Mouse (Mus musculus) layer of hippocampus, postnatal 10 days (tissue): ENCODE measurements around the gene Vmn2r103. TPM values are rescaled to one million over a fixed set of nuclear protein-coding genes. Genes with fewer than 3 reads are reported as not detected.

Experiments used
- DNase-seq, 2 experiments: peaks; one replicate each; pipeline ENCODE4 v3.0.0; 2021; ENCODE audit warnings: low spot score in 2 of 2
- long read RNA-seq: library from polyadenylated mRNA; stranded (forward); transcript quantifications from one replicate; pipeline ENCODE4 v2.0.0, GENCODE M21; 2023
- total RNA-seq, 2 experiments: library from RNA; stranded (reverse); gene quantifications; 2 replicates each; pipeline ENCODE4 v1.2.3; 2021

Gene Vmn2r103
- total RNA-seq, result not detected
- long read RNA-seq, result 0 reads

DNA sequence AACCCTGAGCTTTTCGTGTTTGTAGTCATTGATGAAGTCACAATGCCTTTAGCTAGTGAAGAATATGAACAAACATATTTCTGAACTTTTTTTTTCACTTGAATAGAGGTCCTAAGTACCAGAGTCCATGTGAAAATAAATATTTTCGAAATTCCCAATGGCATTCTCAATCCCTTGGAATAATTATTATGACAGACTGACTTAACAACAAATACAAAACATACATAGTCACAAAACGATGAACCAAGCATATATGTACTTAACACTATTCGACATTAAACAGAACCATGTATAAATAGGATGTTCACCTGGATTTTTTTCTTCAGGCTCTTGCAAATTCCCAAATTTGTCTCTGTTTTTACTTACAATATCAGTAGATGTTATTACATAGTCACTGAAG, at the start of gene Vmn2r103:
Gene Vmn2r103, plus strand, starts transcription at position 301 of the 400 bp plus-strand sequence.
- no peak for DNase-seq

DNA sequence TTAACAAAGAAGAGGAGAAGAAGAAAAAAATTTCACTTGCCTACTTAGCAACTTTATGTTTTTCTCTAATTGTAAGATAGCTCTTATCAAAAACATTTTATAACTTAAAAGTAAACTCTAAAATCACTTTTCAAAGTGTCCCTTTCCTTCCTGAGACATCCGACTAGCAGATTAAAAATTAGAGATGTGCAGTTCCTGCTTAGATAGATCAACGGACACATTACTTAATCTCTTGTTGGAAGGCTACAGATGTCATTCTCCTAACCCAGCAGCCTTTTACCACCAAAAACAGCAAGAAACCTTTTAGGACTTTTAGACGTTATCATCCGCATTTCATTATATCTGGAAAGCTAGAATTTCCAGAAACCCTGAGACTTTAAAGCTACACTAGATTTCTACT, 5.8 kb downstream of the Vmn2r103 start:
- DNase-seq, result no peak

DNA sequence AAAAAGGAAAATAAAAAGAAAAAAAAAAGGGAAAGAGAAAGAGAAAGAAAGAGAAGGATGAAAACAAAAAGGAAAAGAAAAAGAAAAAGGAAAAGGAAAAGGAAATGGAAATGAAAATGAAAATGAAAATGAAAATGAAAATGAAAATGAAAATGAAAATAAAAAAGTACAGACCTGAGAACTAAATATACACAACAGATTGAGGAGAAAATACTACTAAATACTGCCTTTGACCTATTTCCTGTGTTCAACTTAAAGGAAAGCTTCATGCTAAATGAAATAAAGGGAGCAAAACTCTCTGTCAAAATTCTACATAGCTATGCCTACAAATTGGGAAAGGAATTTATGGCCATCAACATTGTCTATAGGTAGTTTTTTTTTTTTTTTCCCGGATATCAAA, 16.1 kb downstream of the Vmn2r103 start:
- no peak for DNase-seq

Other genes with a start within 250 kb of the Vmn2r103 start
- gene Vmn2r101, start 196.1 kb upstream of the Vmn2r103 start, total RNA-seq, result not detected
- not detected for gene Vmn2r102, start 113.0 kb upstream of the Vmn2r103 start, total RNA-seq